Mouse (Mus musculus) E14TG2a.4 (cell line): ENCODE measurements around the gene Cfap300.

Experiments
- H3K27me3 ChIP-seq: 2 replicates; pipeline ENCODE4 v1.6.1; 2014; ENCODE audit warnings: low read length, control low read depth; ENCODE audit not compliant: insufficient read depth
- H3K36me3 ChIP-seq: 2 replicates; pipeline ENCODE4 v1.6.1; 2014; ENCODE audit warnings: low read length, control low read depth; ENCODE audit not compliant: insufficient read depth
- H3K4me1 ChIP-seq: replicated peaks from 2 replicates; pipeline ENCODE4 v1.6.1; 2014; ENCODE audit warnings: low read depth, low read length, control low read depth
- H3K4me3 ChIP-seq: replicated peaks from 2 replicates; pipeline ENCODE4 v1.5.1; 2014; ENCODE audit warnings: mild to moderate bottlenecking, low read length
- H3K9me3 ChIP-seq: 2 replicates; pipeline ENCODE4 v1.6.1; 2014; ENCODE audit warnings: low read length, control low read depth
- CTCF ChIP-seq: conservative IDR thresholded peaks from 2 replicates; pipeline ENCODE4 v1.5.1; 2014; ENCODE audit warnings: low read length
- NANOG ChIP-seq: IDR thresholded peaks from 2 replicates; pipeline ENCODE4 v1.6.1; 2014; ENCODE audit warnings: borderline replicate concordance, low read length, mixed read lengths
- POU5F1 ChIP-seq: IDR thresholded peaks from 2 replicates; pipeline ENCODE4 v1.6.1; 2014; ENCODE audit warnings: low read length, borderline replicate concordance

The Cfap300 gene

DNA sequence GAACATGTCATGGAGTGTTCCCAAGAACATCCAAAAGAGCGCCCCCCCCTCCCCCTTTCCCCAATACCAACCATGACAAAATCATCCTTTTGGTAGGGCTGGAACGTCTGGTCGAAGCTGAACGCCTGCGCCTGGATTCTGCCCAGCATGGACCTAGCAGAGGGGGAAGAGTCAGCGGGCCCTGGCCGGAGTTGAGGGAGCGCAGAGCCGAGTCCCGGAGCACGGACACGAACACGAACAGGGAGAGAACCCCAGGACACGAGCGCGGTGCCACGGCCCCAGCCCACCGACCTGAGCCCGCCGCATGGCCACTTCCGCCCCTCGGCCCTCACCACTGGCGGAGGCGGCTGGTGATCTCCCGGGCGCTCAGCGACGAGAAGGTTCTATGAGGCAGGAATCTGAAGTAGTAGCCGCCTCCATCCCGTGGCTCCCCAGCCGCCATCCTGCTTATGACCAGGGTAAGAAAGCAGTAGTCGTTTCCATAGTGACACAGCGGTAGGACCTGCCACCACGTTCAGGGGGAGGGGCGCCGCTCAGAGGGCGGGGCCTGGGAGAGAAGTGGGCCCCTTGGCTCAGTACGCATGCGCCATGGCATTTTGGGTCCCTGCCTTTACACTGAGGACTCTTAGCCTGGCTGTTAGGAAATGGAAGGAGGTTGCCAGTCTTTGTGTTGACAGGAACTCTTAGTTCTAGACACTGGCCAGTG, at the start of gene Cfap300:
TSS of gene Cfap300 (minus strand) at position 486 of the 706 bp plus-strand sequence.
- Histone ChIP-seq H3K9me3 (no peaks in the 10 kb centered on the region), H3K36me3 (0 out of 2 replicates have a peak, but pooled peaks cover 3% of the 10 kb centered on the region), H3K27me3 (no peaks in the 10 kb centered on the region), H3K4me3 (peak within 1 kb of the TSS; percentile 95), H3K4me1 (peaks cover 23% of the 10 kb centered on the region)
- TF ChIP-seq CTCF (no peak), NANOG (no peak), POU5F1 (no peak)

DNA sequence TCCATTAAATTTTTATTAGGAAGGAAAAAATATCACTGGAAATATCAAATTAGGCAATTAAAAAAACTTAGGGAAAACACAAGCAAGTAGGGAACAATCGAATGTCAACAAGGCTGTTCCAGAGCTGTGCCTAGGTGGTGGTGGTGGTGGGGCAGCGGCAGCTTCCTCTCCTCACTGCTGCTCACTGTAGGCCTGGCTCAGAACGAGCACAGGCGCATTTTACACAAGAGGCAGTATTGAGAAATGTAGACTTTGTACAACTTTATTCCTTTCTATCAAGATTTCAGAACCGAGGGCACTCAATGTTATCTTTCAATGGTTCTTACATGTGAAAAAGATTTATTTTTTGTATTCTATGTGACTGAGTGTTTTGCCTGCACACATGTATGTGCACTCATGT, 36.3 kb upstream of the Cfap300 start:
- TF ChIP-seq POU5F1 (no peak), CTCF (no peak), NANOG (no peak)
- H3K36me3 ChIP-seq: no peaks in the 10 kb centered on the region
- H3K27me3 ChIP-seq: no peaks in the 10 kb centered on the region
- H3K4me1 ChIP-seq: no peaks in the 10 kb centered on the region
- H3K9me3 ChIP-seq: no peaks in the 10 kb centered on the region
- H3K4me3 ChIP-seq: no peak overlapping the region

DNA sequence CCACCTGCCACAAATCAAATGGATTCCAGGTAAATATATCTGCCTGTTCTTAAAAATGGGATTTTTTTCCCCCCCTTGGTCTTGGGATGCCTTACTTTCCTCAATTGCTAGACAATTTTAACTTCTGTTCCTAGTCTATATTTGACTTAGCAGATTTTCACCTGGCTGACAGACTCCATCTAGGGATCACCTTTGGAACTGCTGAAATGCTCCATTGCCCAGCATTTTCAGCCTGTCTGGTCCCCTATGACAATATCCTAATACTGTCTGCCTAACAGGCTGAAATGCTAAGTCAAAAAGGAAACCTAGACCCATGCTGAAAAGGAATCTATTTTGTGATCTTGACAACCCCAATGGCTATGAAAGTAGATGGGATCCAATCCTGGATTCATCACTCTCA, 31.7 kb upstream of the Cfap300 start:
- H3K27me3 ChIP-seq: no peaks in the 10 kb centered on the region
- H3K4me3 ChIP-seq: no peak overlapping the region
- H3K36me3 ChIP-seq: no peaks in the 10 kb centered on the region
- no peaks in the 10 kb centered on the region for H3K4me1 ChIP-seq
- H3K9me3 ChIP-seq: no peaks in the 10 kb centered on the region
- TF ChIP-seq NANOG: no peak
- TF ChIP-seq CTCF: peak; percentile 67
- no peak for TF ChIP-seq POU5F1

GRCm38 (mm10) chr9:8073203-8073755, 30.7 kb upstream of the Cfap300 start:
- H3K4me3 ChIP-seq: no peak overlapping the region
- TF ChIP-seq POU5F1: no peak
- no peak for TF ChIP-seq NANOG
- TF ChIP-seq CTCF: no peak
- no peaks in the 10 kb centered on the region for H3K36me3 ChIP-seq
- no peaks in the 10 kb centered on the region for H3K4me1 ChIP-seq
- no peaks in the 10 kb centered on the region for H3K27me3 ChIP-seq
- H3K9me3 ChIP-seq: no peaks in the 10 kb centered on the region

- Histone ChIP-seq H3K4me3 (no peak overlapping the region), H3K36me3 (no peaks in the 10 kb centered on the region), H3K4me1 (peaks cover 18% of the 10 kb centered on the region), H3K27me3 (no peaks in the 10 kb centered on the region), H3K9me3 (0 out of 2 replicates have a peak, but pooled peaks cover 5% of the 10 kb centered on the region)
- TF ChIP-seq CTCF (no peak), NANOG (no peak), POU5F1 (no peak)
These were observed 17.0 kb upstream of the Cfap300 start for GRCm38 (mm10) chr9:8059636-8060035.

- H3K36me3 ChIP-seq: no peaks in the 10 kb centered on the region
- no peaks in the 10 kb centered on the region for H3K27me3 ChIP-seq
- TF ChIP-seq POU5F1: no peak
- TF ChIP-seq NANOG: no peak; the same call in 1 of the 2 replicates
- TF ChIP-seq CTCF: no peak
- H3K4me1 ChIP-seq: peaks cover 20% of the 10 kb centered on the region
- no peaks in the 10 kb centered on the region for H3K9me3 ChIP-seq
- no peak overlapping the region for H3K4me3 ChIP-seq
These were observed 12.2 kb upstream of the Cfap300 start for GRCm38 (mm10) chr9:8054831-8055230.

GRCm38 (mm10) chr9:8043044-8043387, 393 bp upstream of the Cfap300 start:
- TF ChIP-seq CTCF: no peak
- TF ChIP-seq NANOG: no peak
- TF ChIP-seq POU5F1: no peak
- Histone ChIP-seq H3K27me3 (no peaks in the 10 kb centered on the region), H3K36me3 (0 out of 2 replicates have a peak, but pooled peaks cover 3% of the 10 kb centered on the region), H3K4me3 (peak overlapping the region; percentile 95), H3K9me3 (no peaks in the 10 kb centered on the region), H3K4me1 (peaks cover 25% of the 10 kb centered on the region)

DNA sequence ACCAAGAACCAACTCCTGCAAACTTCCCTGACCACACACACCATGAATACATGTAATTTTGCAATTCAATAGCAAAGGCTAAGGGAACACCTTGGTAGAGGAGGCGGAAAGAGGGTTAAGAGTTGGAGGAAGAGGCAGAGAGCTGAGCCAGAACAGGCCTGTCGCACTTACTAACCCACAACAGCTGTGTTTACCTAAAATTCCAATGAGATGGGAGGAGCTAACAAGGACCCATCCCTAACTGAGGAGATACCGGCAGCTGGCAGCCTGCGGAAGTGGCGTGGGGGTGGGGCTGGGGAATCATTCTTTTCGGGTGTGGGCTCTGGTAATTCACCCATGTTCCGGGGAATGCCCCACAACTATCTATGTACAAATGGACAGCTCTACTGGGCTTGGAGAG, 7.1 kb downstream of the Cfap300 start:
- Histone ChIP-seq H3K27me3 (no peaks in the 10 kb centered on the region), H3K4me3 (peak overlapping the region; percentile 54), H3K9me3 (no peaks in the 10 kb centered on the region), H3K36me3 (0 out of 2 replicates have a peak, but pooled peaks cover 3% of the 10 kb centered on the region), H3K4me1 (peaks cover 32% of the 10 kb centered on the region)
- TF ChIP-seq CTCF (no peak), POU5F1 (no peak)
